Mouse (Mus musculus) C2C12 (cell line): Measurements from ENCODE around the gene Cyp2j12.

Experiments
- CEBPB ChIP-seq: IDR thresholded peaks from one replicate; pipeline ENCODE4 v1.6.1; 2011; ENCODE audit warnings: low read depth, mild to moderate bottlenecking, control low read depth, moderate library complexity
- CTCF ChIP-seq: IDR thresholded peaks from one replicate; pipeline ENCODE4 v1.5.1; 2011; ENCODE audit not compliant: control insufficient read depth, insufficient read depth, insufficient read length
- FOSL1 ChIP-seq: IDR thresholded peaks from one replicate; pipeline ENCODE4 v1.8.0; 2011; ENCODE audit warnings: mild to moderate bottlenecking, low read length; ENCODE audit not compliant: poor library complexity, insufficient read depth, severe bottlenecking
- MAX ChIP-seq: IDR thresholded peaks from one replicate; pipeline ENCODE4 v1.6.1; 2011; ENCODE audit warnings: mild to moderate bottlenecking, control low read depth
- MYOD1 ChIP-seq: IDR thresholded peaks from one replicate; pipeline ENCODE4 v1.6.1; 2011; ENCODE audit warnings: low read depth; ENCODE audit not compliant: control insufficient read depth, insufficient read length
- MYOG ChIP-seq: IDR thresholded peaks from one replicate; pipeline ENCODE4 v1.6.1; 2011; ENCODE audit not compliant: control insufficient read depth, insufficient read length; ENCODE audit errors: extremely low read depth
- USF1 ChIP-seq: IDR thresholded peaks from one replicate; pipeline ENCODE4 v1.6.1; 2011; ENCODE audit warnings: low read depth, mild to moderate bottlenecking, control low read depth, moderate library complexity

DNA sequence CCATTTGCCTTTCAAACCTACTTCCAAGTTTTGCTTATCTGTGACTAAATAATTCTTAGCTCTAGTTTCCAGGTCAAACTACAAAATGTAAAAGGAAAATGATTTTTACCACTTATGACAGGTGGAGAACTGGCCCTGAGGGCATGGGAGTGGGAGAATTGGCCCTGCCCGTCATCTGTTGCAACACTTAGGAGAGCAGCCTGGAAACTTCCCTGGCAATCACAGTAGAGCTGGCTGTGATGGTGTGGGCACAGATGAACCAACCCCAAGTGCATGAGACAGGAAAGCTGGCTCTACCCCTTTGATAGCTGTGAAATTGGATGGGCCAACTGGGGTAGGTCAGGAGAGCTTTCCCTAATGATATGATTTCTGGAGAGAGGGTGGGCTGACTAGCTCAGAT is 21.9 kb upstream of the Cyp2j12 start:
- TF ChIP-seq CTCF (no peak), CEBPB (no peak), MYOG (no peak), USF1 (no peak), MYOD1 (no peak), MAX (no peak), FOSL1 (no peak)
